Mouse (Mus musculus) limb, embryonic 14.5 days (tissue): ENCODE data around the gene Csf3. TPM values are rescaled to one million over a fixed set of nuclear protein-coding genes. Genes with fewer than 3 reads are reported as not detected.

ENCODE experiments used
- ATAC-seq: fragments of 200-750 bp; cut with Nextera tagmentation; 2 replicates; pipeline ENCODE4 v1.8.0; 2017; ENCODE audit warnings: low read depth, moderate number of reproducible peaks, moderate TSS enrichment; ENCODE audit not compliant: low FRiP score
- DNase-seq: peaks from one replicate; pipeline ENCODE4 v3.0.0-alpha.2; 2015; ENCODE audit warnings: low spot score
- H3K27ac ChIP-seq: fragments of 300-500 bp; sonication (generic); replicated peaks from 2 replicates; pipeline ENCODE4 v1.5.1; 2014; ENCODE audit warnings: low read depth, mild to moderate bottlenecking, low read length, moderate library complexity, mixed read lengths
- H3K27me3 ChIP-seq: fragments of 300-500 bp; sonication (generic); 2 replicates; pipeline ENCODE4 v1.6.1; 2014; ENCODE audit warnings: low read length, mixed read lengths; ENCODE audit not compliant: control insufficient read depth, insufficient read depth
- H3K36me3 ChIP-seq: fragments of 300-500 bp; sonication (generic); 2 replicates; pipeline ENCODE4 v1.6.1; 2014; ENCODE audit warnings: mild to moderate bottlenecking, low read length, moderate library complexity, mixed read lengths; ENCODE audit not compliant: control insufficient read depth, insufficient read depth
- H3K4me1 ChIP-seq: fragments of 300-500 bp; sonication (generic); 2 replicates; pipeline ENCODE4 v1.6.1; 2014; ENCODE audit warnings: antibody characterized with exemption, low read length, mixed read lengths; ENCODE audit not compliant: control insufficient read depth, insufficient read depth
- H3K4me2 ChIP-seq: fragments of 300-500 bp; sonication (generic); replicated peaks from 2 replicates; pipeline ENCODE4 v1.6.1; 2014; ENCODE audit warnings: low read depth, mild to moderate bottlenecking, low read length, moderate library complexity; ENCODE audit not compliant: severe bottlenecking
- H3K4me3 ChIP-seq: fragments of 300-500 bp; sonication (generic); replicated peaks from 2 replicates; pipeline ENCODE4 v1.5.1; 2014; ENCODE audit warnings: low read length
- H3K9ac ChIP-seq: fragments of 300-500 bp; sonication (generic); 2 replicates; pipeline ENCODE4 v1.6.1; 2014; ENCODE audit warnings: mild to moderate bottlenecking, low read depth, low read length, moderate library complexity; ENCODE audit not compliant: severe bottlenecking
- H3K9me3 ChIP-seq: fragments of 300-500 bp; sonication (generic); 2 replicates; pipeline ENCODE4 v1.6.1; 2016; ENCODE audit warnings: low read length; ENCODE audit not compliant: control insufficient read depth
- POLR2A ChIP-seq: fragments of 200-500 bp; IDR thresholded peaks from 2 replicates; pipeline ENCODE4 v1.8.0; 2012; ENCODE audit warnings: inconsistent platforms, mild to moderate bottlenecking, moderate library complexity, borderline replicate concordance; ENCODE audit not compliant: insufficient read depth, insufficient read length; ENCODE audit errors: extremely low read depth
- WGBS: fragments of 180-500 bp; shearing (Covaris S2); extraction: QIAGEN DNeasy Blood & Tissue Kit; methylation state at CpG from one replicate; pipeline ENCODE4 v1.1.7; 2014; 5-methylcytosine and 5-hydroxymethylcytosine counted together
- polyA plus RNA-seq, 2 experiments: library from polyadenylated mRNA; depleted of rRNA in 1 of 2; stranded (reverse) in 1 of 2; unstranded in 1 of 2; fragments of >200 nt; fragmentation: Nextera tagmentation in 1 of 2; extraction: Ambion mirVana in 1 of 2; gene quantifications; 2 replicates each; pipeline versions ENCODE4 v1.2.1 to v1.2.3; 2012 to 2014

Csf3 gene
- polyA plus RNA-seq, 2 experiments, result 0.11 TPM; not detected in 1

GRCm38 (mm10) chr11:98741622-98742396 lies 40.7 kb downstream of the Csf3 start:
- TF ChIP-seq POLR2A, result no peak
- Histone ChIP-seq H3K36me3 (no peaks in the 10 kb centered on the region), H3K9me3 (no peaks in the 10 kb centered on the region), H3K27me3 (no peaks in the 10 kb centered on the region), H3K4me3 (peak overlapping the region; percentile 91), H3K27ac (peak overlapping the region; percentile 81), H3K4me1 (peaks cover 52% of the 10 kb centered on the region), H3K4me2 (peak overlapping the region; percentile 71), H3K9ac (peak overlapping the region; percentile 88)
- peak; percentile 79 for DNase-seq
- WGBS, result under 1% methylated on average over 58 of the region's 86 CpGs
- ATAC-seq, result peak; percentile 86

GRCm38 (mm10) chr11:98742397-98743291 lies 41.6 kb downstream of the Csf3 start:
- peaks cover 58% of the 10 kb centered on the region for H3K4me1 ChIP-seq
- H3K4me3 ChIP-seq, result peak overlapping the region; percentile 91
- no peaks in the 10 kb centered on the region for H3K9me3 ChIP-seq
- peak overlapping the region; percentile 88 for H3K9ac ChIP-seq
- 9% methylated on average over 17 of the region's 21 CpGs for WGBS
- peak overlapping the region; percentile 71 for H3K4me2 ChIP-seq
- TF ChIP-seq POLR2A, result no peak
- peak overlapping the region; percentile 81 for H3K27ac ChIP-seq
- no peaks in the 10 kb centered on the region for H3K27me3 ChIP-seq
- 0 out of 2 replicates have a peak, but pooled peaks have one; percentile 5 for ATAC-seq
- H3K36me3 ChIP-seq, result no peaks in the 10 kb centered on the region
- no peak for DNase-seq

GRCm38 (mm10) chr11:98743655-98744345 lies 42.7 kb downstream of the Csf3 start:
- H3K27ac ChIP-seq, result 0 out of 2 replicates have a peak overlapping the region, but pooled peaks have one; percentile 48
- 6% methylated on average over 9 of the region's 9 CpGs for WGBS
- H3K4me2 ChIP-seq, result peak overlapping the region; percentile 71
- ATAC-seq (no peak), DNase-seq (no peak)
- H3K36me3 ChIP-seq, result no peaks in the 10 kb centered on the region
- no peak for TF ChIP-seq POLR2A
- peaks cover 70% of the 10 kb centered on the region for H3K4me1 ChIP-seq
- H3K27me3 ChIP-seq, result no peaks in the 10 kb centered on the region
- no peaks in the 10 kb centered on the region for H3K9me3 ChIP-seq
- H3K4me3 ChIP-seq, result peak overlapping the region; percentile 91
- no peak overlapping the region for H3K9ac ChIP-seq

- ATAC-seq (no peak), DNase-seq (no peak)
- Histone ChIP-seq H3K4me1 (peaks cover 77% of the 10 kb centered on the region), H3K9me3 (no peaks in the 10 kb centered on the region), H3K4me2 (peak overlapping the region; percentile 71), H3K9ac (no peak overlapping the region), H3K4me3 (peak overlapping the region; percentile 91; the same call in 1 of the 2 replicates), H3K36me3 (no peaks in the 10 kb centered on the region), H3K27me3 (no peaks in the 10 kb centered on the region), H3K27ac (peak overlapping the region; percentile 48; the same call in 1 of the 2 replicates)
- WGBS, result 31% methylated on average over 7 of the region's 7 CpGs
- no peak for TF ChIP-seq POLR2A
Observed at GRCm38 (mm10) chr11:98744456-98745019, 43.5 kb downstream of the Csf3 start.
